28 mouse cellular contexts compared by ENCODE assay signal in the genomic region with DNA sequence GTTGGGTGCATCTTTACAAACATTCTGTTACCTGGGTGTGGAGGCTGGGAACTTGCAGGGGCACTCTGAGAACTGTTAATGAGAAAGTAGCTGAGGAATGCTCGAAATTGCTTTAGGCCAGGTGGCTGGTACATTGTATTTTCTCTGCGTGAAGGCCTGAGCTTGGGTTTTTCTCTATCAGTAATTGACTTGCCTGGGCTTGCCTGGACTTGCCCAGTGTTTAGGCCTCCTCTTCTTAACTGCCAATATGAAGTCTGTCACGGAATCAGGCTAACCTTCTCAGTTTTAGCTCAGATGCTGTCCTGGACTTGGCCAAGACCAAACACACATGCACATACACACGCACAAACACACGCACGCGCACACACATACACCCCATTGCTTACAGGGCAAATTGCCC. TPM values are rescaled to one million over a fixed set of nuclear protein-coding genes. Genes with fewer than 3 reads are reported as not detected.
DNase-seq lines count a peak whose midpoint lies in the region; ATAC-seq and TF ChIP-seq lines count a peak whose summit lies in the region.
"Had no signal": no experiment of that assay in that cellular context is flagged by ENCODE, and none has a peak within 500 bp of the region (broad histone marks: within the 10 kb centered on the region; RNA-seq: fewer than 3 reads in every experiment).

No protein-coding gene starts in this region.

- no peak overlapping the region for H3K9ac ChIP-seq in forebrain, embryonic 12.5 days
- H3K9ac ChIP-seq in forebrain, postnatal 0 days, result no peak overlapping the region
- no peak overlapping the region for H3K9ac ChIP-seq in ES-Bruce4 (ENCODE audit: low read depth, poor library complexity, severe bottlenecking)
- H3K9ac ChIP-seq in embryonic facial prominence, embryonic 14.5 days (ENCODE audit: low read depth, low read length), result no peak overlapping the region
- no peak overlapping the region for H3K9ac ChIP-seq in stomach, postnatal 0 days (ENCODE audit: low read length)
- H3K9ac ChIP-seq: embryonic facial prominence, embryonic 13.5 days; forebrain, embryonic 15.5 days; heart, embryonic 15.5 days; hindbrain, embryonic 14.5 days had no signal

- ATAC-seq in forebrain, embryonic 12.5 days (ENCODE audit: low FRiP score), result 0 out of 2 replicates have a peak, but pooled peaks have one; percentile 49
- ATAC-seq in forebrain, postnatal 0 days, result no peak
- ATAC-seq in embryonic facial prominence, embryonic 14.5 days (ENCODE audit: low read depth), result no peak
- no peak for ATAC-seq in stomach, postnatal 0 days (ENCODE audit: low FRiP score, low TSS enrichment)
- ATAC-seq: activated CD4-positive, CD25-positive, alpha-beta regulatory T cell, adult 4 months; CD4-positive, CD25-positive, alpha-beta regulatory T cell, adult 4 months; forebrain, embryonic 15.5 days; intestine, embryonic 16.5 days had no signal

- H3K27me3 ChIP-seq in forebrain, embryonic 12.5 days, result no peaks in the 10 kb centered on the region
- H3K27me3 ChIP-seq in forebrain, postnatal 0 days (ENCODE audit: insufficient read depth, low read length), result no peaks in the 10 kb centered on the region
- H3K27me3 ChIP-seq in ES-Bruce4 (ENCODE audit: control insufficient read depth, insufficient read depth, low read length, poor library complexity, severe bottlenecking), result no peaks in the 10 kb centered on the region
- no peaks in the 10 kb centered on the region for H3K27me3 ChIP-seq in embryonic facial prominence, embryonic 14.5 days (replicated peaks; ENCODE audit: control insufficient read depth, insufficient read depth, low read length)
- H3K27me3 ChIP-seq in stomach, postnatal 0 days (ENCODE audit: control insufficient read depth, insufficient read depth, low read length), result no peaks in the 10 kb centered on the region
- H3K27me3 ChIP-seq: embryonic facial prominence, embryonic 13.5 days; forebrain, embryonic 15.5 days; heart, embryonic 15.5 days had no signal

- no peak overlapping the region for H3K27ac ChIP-seq in forebrain, embryonic 12.5 days
- H3K27ac ChIP-seq in forebrain, postnatal 0 days (ENCODE audit: low read depth, low read length), result no peak overlapping the region
- peak overlapping the region; percentile 89 for H3K27ac ChIP-seq in ES-Bruce4 (ENCODE audit: insufficient read depth, low read length)
- H3K27ac ChIP-seq in embryonic facial prominence, embryonic 14.5 days (replicated peaks; ENCODE audit: low read depth, low read length), result no peak overlapping the region
- H3K27ac ChIP-seq in stomach, postnatal 0 days (replicated peaks), result no peak overlapping the region
- H3K27ac ChIP-seq: embryonic facial prominence, embryonic 13.5 days; forebrain, embryonic 10.5 days; forebrain, embryonic 15.5 days; heart, embryonic 10.5 days; heart, embryonic 15.5 days; hindbrain, embryonic 14.5 days had no signal

- no peak for TF ChIP-seq POLR2A in ES-Bruce4 (IDR thresholded peaks at IDR 0.05; ENCODE audit: insufficient read depth, low read length)

- no peak for TF ChIP-seq CTCF in forebrain, postnatal 0 days (IDR thresholded peaks at IDR 0.05; ENCODE audit: low read depth)
- no peak for TF ChIP-seq CTCF in ES-Bruce4 (IDR thresholded peaks at IDR 0.05; ENCODE audit: low read depth, low read length)
- no peak for TF ChIP-seq CTCF in stomach, postnatal 0 days (IDR thresholded peaks at IDR 0.05; ENCODE audit: low read depth)

- no peaks in the 10 kb centered on the region for H3K4me1 ChIP-seq in forebrain, embryonic 12.5 days
- H3K4me1 ChIP-seq in forebrain, postnatal 0 days (ENCODE audit: insufficient read depth), result no peaks in the 10 kb centered on the region
- no peaks in the 10 kb centered on the region for H3K4me1 ChIP-seq in ES-Bruce4 (ENCODE audit: control insufficient read depth, insufficient read depth, low read length)
- no peaks in the 10 kb centered on the region for H3K4me1 ChIP-seq in embryonic facial prominence, embryonic 14.5 days (ENCODE audit: control insufficient read depth, insufficient read depth, low read length)
- no peaks in the 10 kb centered on the region for H3K4me1 ChIP-seq in stomach, postnatal 0 days (replicated peaks; ENCODE audit: control insufficient read depth, insufficient read depth)
- H3K4me1 ChIP-seq: embryonic facial prominence, embryonic 13.5 days; forebrain, embryonic 15.5 days; heart, embryonic 10.5 days; heart, embryonic 15.5 days had no signal

- TF ChIP-seq EP300 in ES-Bruce4 (IDR thresholded peaks at IDR 0.05; ENCODE audit: insufficient read depth, low read depth, low read length), result peak; percentile 71
- TF ChIP-seq EP300 in stomach, postnatal 0 days (optimal IDR thresholded peaks at IDR 0.05), result no peak

- no peak overlapping the region for H3K4me3 ChIP-seq in forebrain, embryonic 12.5 days (replicated peaks)
- no peak overlapping the region for H3K4me3 ChIP-seq in forebrain, postnatal 0 days (ENCODE audit: low read depth, low read length)
- no peak overlapping the region for H3K4me3 ChIP-seq in ES-Bruce4 (ENCODE audit: low read depth, low read length)
- no peak overlapping the region for H3K4me3 ChIP-seq in embryonic facial prominence, embryonic 14.5 days (ENCODE audit: low read depth, low read length)
- H3K4me3 ChIP-seq in stomach, postnatal 0 days (ENCODE audit: low read depth, low read length), result no peak overlapping the region
- H3K4me3 ChIP-seq: embryonic facial prominence, embryonic 13.5 days; forebrain, embryonic 10.5 days; forebrain, embryonic 15.5 days; heart, embryonic 10.5 days; heart, embryonic 15.5 days had no signal

- no peaks in the 10 kb centered on the region for H3K9me3 ChIP-seq in forebrain, embryonic 12.5 days
- H3K9me3 ChIP-seq in forebrain, postnatal 0 days (ENCODE audit: low read length), result no peaks in the 10 kb centered on the region
- peaks cover 15% of the 10 kb centered on the region for H3K9me3 ChIP-seq in ES-Bruce4 (replicated peaks; ENCODE audit: control insufficient read depth, insufficient read depth, low read length, poor library complexity, severe bottlenecking)
- no peaks in the 10 kb centered on the region for H3K9me3 ChIP-seq in embryonic facial prominence, embryonic 14.5 days (ENCODE audit: control insufficient read depth, low read length)
- H3K9me3 ChIP-seq in stomach, postnatal 0 days (ENCODE audit: control insufficient read depth, low read length), result no peaks in the 10 kb centered on the region
- H3K9me3 ChIP-seq: embryonic facial prominence, embryonic 13.5 days; forebrain, embryonic 10.5 days; forebrain, embryonic 15.5 days; heart, embryonic 10.5 days; heart, embryonic 15.5 days had no signal

- DNase-seq in forebrain, postnatal 0 days, result no peak
- peak; percentile 66 for DNase-seq in ZHBTc4 (ENCODE audit: low read depth, low spot score)
- DNase-seq in embryonic facial prominence, embryonic 14.5 days (ENCODE audit: low spot score), result peak; percentile 40
- DNase-seq in retina, embryonic 14.5 days (ENCODE audit: low spot score), result no peak
- no peak for DNase-seq in right cerebral cortex, postnatal 14 days
- DNase-seq in stomach, postnatal 0 days (ENCODE audit: low spot score), result no peak
- DNase-seq: adrenal gland, adult 2 months; adrenal gland, postnatal 36 days; B cell, adult 2 months; cerebellum, adult 11 months; cerebellum, adult 8-10 months; embryo, embryonic 11 days; gastrocnemius, postnatal 10 days; heart, adult 18-20 months; heart, postnatal 14 days had no signal

- 86% methylated on average over 7 of the region's 7 CpGs for WGBS in forebrain, embryonic 12.5 days
- 83% methylated on average over 7 of the region's 7 CpGs for WGBS in forebrain, postnatal 0 days
- WGBS in embryonic facial prominence, embryonic 14.5 days, result 89% methylated on average over 7 of the region's 7 CpGs
- WGBS in stomach, postnatal 0 days, result 83% methylated on average over 7 of the region's 7 CpGs

- H3K36me3 ChIP-seq in forebrain, embryonic 12.5 days (replicated peaks), result no peaks in the 10 kb centered on the region
- H3K36me3 ChIP-seq in forebrain, postnatal 0 days (ENCODE audit: insufficient read depth), result no peaks in the 10 kb centered on the region
- no peaks in the 10 kb centered on the region for H3K36me3 ChIP-seq in ES-Bruce4 (ENCODE audit: control insufficient read depth, insufficient read depth, low read length, poor library complexity, severe bottlenecking)
- H3K36me3 ChIP-seq in embryonic facial prominence, embryonic 14.5 days (ENCODE audit: control insufficient read depth, insufficient read depth, low read length), result no peaks in the 10 kb centered on the region
- no peaks in the 10 kb centered on the region for H3K36me3 ChIP-seq in stomach, postnatal 0 days (ENCODE audit: control insufficient read depth, insufficient read depth, low read length)
- H3K36me3 ChIP-seq: embryonic facial prominence, embryonic 13.5 days; forebrain, embryonic 10.5 days; forebrain, embryonic 15.5 days; heart, embryonic 10.5 days; heart, embryonic 15.5 days had no signal

- H3K4me2 ChIP-seq in forebrain, embryonic 12.5 days, result no peak overlapping the region
- H3K4me2 ChIP-seq in forebrain, postnatal 0 days (ENCODE audit: low read depth), result no peak overlapping the region
- H3K4me2 ChIP-seq in embryonic facial prominence, embryonic 14.5 days (ENCODE audit: low read depth, low read length), result no peak overlapping the region
- H3K4me2 ChIP-seq in stomach, postnatal 0 days (replicated peaks; ENCODE audit: low read depth), result no peak overlapping the region
- H3K4me2 ChIP-seq: embryonic facial prominence, embryonic 13.5 days; forebrain, embryonic 15.5 days; heart, embryonic 15.5 days; hindbrain, embryonic 14.5 days had no signal

RNA-seq across cellular contexts. Expression of gene Fut9, which starts 15.7 kb away (rescaled TPM):
- polyA plus RNA-seq in forebrain, embryonic 12.5 days (2016; fragmentation: Nextera tagmentation; extraction: Ambion mirVana), result 11.5 and 13.7 TPM in 2 replicates
- total RNA-seq in forebrain, postnatal 0 days (2014; rRNA removed), result 46.5 and 46.6 TPM in 2 replicates
- polyA plus RNA-seq in forebrain, postnatal 0 days (2015; fragmentation: Nextera tagmentation; extraction: Ambion mirVana), result 11.6 and 19.3 TPM in 2 replicates
- polyA plus RNA-seq in ES-Bruce4 (2011; ENCODE audit: insufficient read depth, insufficient read length, low read depth, missing spikeins), result 21.7 and 23.0 TPM in 2 replicates
- 0.59 and 0.77 TPM in 2 replicates for polyA plus RNA-seq in embryonic facial prominence, embryonic 14.5 days (2014; fragmentation: Nextera tagmentation; extraction: Ambion mirVana)
- 0.62 and 0.87 TPM in 2 replicates for polyA plus RNA-seq in stomach, postnatal 0 days (2015; fragmentation: Nextera tagmentation; extraction: Ambion mirVana)
- total RNA-seq: common myeloid progenitor, adult 5-6 weeks; heart, postnatal 14 days; hematopoietic stem cell, adult 5-6 weeks had no signal
- polyA plus RNA-seq: adrenal gland, adult 2 months; CD4-positive, CD25-positive, alpha-beta regulatory T cell, adult 4 months had no signal

Comparison
In these comparisons a context has a peak if more than half of its experiments do, and no peak if none do; other contexts are left out.
1. DNase-seq: peak in ZHBTc4 (single experiment) and embryonic facial prominence, embryonic 14.5 days (single experiment); none in forebrain, postnatal 0 days (single experiment), retina, embryonic 14.5 days (single experiment), right cerebral cortex, postnatal 14 days (single experiment) and stomach, postnatal 0 days (single experiment).